Mouse (Mus musculus): ENCODE measurements at regions not wholly inside any gene's neighbourhood (a gene's known extent, or its start where the extent isn't known, plus 50 kb on each side); places are given as distances from the start of the nearest gene placed in this dataset.

DNA sequence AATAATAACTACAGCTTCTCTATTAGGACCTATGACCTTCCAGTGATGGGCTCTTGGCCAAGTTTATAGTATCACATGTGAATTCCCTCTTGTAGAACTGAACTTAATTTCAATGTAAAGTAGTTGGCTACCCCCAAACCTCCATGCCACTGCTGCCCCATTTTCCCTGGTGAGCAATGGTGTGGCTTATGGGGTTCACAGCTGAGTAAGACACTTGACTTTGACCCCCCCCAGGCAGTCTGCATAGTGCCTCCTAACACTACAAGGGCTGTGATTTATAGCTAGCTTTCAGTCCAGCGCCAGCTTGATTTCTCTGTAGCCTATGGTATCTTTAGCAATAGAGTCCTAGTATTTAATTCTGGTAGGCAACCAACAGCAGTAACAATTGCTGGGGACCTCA lies 113.1 kb downstream of the Mis18a start:
- DNase-seq: no peak

GRCm38 (mm10) chr16:90610097-90610808 lies 117.0 kb downstream of the Mis18a start:
- DNase-seq: no peak

DNA sequence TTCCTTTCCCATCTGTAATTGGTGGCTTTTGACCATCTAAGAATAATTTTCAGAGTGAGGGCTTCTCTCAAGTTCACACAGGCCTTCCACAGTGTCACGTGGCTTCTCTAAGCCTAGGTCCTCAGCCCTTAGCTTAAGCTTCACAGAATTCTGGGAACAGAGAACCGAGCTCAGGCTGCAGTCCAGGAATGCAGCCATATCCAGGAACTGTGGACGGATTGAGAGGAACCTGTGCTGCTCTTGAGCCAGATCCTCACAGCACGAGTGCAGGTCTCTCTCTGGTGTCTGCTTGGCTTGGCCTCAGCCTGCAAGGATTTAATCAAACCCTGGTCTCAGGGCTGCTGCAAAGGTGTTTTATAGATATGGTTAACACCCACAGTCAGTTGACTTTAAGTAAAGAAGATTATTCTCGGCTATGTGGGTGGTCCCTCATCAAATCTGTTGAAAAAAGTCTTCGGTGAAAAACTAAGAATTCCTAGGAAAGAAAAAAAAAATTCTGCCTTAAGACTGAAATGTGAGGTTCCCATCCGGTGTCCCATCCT lies 127.8 kb downstream of the Mis18a start:
- no peak for DNase-seq

GRCm38 (mm10) chr16:90598727-90599126 lies 128.5 kb downstream of the Mis18a start:
- DNase-seq: no peak

DNA sequence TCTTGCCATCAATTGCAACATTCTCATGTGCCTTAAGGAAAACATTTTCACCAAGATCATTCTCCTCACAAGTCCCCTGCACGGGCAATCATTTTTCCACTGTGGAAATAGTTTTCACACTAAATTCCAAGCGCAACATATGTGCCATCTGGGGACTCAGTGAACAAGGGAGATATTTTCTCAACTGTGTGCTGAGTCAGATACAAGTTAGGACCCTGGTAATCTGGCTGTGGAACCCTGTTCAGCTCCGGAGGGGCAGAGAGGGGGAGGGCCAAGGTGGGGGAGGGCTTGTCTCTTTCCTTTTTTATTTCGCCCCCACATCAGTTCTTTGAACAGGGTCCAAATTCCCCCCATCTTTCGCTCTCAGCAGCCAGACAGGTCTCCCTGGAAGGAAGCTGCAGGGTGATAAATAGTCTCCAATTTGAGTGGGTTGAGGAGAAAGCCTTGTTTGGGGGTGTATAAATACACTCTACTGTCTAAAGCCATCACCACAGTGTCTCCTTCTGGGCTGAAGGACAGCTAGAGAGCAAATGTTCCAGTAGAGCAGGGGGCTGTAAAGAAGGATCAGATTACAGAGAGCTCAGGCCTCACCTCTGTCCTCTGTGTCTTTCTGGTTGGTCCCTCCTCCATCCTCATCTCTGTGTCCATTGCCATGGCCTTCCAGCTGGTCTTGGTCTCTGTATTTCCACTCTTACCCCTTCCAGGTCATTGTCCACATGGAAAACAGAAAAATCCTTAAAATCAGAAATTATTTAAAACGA lies 134.3 kb downstream of the Mis18a start:
- DNase-seq: no peak

DNA sequence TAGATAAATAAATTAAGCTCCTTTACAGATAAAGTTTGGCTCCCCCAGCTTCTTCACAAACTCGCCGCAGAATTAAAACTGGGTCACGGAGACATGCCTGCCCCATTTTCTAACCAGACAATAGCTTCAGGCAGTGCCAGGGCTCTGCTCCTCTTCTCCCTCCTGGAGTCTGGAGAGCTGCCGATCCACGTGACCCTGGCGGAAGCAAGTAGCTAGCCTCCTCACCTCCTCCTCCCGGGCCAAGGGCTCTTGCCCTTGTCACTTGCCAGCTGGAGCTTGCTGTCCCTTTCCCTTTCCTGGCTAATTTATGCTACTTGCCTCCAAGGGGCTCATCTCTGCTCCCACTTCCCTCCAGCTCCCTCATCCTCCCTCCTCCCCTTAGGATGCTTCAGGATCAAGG lies 142.0 kb downstream of the Mis18a start:
- peak; percentile 38 for DNase-seq

DNA sequence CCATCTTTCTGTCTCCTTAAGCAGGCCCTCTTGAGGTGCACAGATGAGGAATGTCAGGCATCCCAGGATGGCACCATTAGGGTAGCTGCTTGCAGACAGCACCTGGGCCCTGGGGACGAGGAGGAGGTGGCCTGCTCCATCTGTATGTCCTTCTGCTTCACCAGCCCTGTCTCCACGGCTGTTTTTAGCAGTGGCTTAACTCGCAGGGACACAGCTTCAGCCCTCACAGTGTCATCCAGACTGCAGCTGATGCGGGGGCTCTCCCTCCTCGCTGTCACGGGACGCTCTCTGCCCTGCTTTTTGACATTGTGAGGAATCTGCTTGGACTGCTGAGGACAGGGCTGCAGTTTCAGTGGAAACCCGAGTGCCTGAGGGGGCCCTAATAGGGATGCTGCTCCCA lies 146.8 kb downstream of the Mis18a start:
- DNase-seq: no peak

DNA sequence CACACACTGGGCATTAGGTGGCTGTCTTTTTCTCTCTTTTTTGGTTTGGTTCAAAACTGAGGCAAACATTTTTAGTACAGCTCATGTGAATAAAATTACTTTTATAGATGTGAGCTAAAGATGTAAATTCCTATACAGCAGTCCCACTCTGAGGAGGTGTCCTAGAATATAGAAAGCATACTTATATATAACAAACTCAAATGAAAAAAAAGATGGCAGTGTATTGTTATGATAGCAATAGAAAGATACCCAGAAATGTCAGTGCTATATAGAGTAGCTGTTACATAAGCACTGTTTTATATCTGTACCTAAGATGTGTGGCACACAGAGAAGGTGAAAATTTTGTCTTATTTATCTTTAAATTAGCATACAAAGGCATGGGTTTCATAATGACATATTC lies 156.1 kb downstream of the Mis18a start:
- DNase-seq: no peak

GRCm38 (mm10) chr16:90569826-90570225 lies 157.4 kb downstream of the Mis18a start:
- no peak for DNase-seq

DNA sequence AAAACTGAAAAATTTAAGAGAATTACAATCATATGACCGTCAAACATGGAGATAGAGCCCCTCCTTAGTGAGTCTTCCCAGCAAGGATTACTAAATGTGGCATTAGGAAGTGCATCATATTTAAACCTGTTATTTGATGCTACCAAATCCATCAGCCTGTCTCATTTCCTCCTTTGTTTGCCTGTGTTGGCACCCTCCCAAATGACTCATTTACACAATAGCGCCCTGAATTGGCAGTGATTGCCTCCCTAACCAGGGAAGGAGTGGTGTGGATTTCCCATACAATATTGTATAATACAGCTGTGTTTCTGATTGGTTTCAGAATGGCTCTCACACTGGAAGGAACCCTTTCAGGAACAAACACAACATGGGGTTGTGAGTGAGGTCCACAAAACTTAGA lies 162.0 kb downstream of the Mis18a start:
- DNase-seq: peak; percentile 7

DNA sequence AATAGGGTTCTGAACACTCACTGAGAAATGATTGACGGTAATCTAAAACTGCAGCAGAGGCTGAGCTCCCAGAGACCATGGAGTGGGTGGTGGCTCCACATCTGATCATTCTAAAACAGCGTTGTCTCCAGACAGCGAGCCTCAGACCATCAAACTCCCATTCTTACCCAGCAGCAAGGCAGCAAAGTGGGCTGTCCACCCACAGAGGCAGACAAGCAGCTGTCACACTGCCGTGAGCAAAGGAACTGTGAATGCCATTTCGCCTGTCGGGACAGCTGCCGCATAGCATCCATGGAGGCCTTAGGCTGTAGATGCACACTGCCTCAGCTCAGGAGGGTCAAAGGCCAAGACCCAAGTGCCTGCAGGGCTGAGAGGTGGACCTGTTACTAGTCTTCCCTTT lies 167.3 kb downstream of the Hunk start:
- no peak for DNase-seq

- no peak for DNase-seq
These were observed 165.2 kb downstream of the Hunk start for GRCm38 (mm10) chr16:90551041-90551440.

DNA sequence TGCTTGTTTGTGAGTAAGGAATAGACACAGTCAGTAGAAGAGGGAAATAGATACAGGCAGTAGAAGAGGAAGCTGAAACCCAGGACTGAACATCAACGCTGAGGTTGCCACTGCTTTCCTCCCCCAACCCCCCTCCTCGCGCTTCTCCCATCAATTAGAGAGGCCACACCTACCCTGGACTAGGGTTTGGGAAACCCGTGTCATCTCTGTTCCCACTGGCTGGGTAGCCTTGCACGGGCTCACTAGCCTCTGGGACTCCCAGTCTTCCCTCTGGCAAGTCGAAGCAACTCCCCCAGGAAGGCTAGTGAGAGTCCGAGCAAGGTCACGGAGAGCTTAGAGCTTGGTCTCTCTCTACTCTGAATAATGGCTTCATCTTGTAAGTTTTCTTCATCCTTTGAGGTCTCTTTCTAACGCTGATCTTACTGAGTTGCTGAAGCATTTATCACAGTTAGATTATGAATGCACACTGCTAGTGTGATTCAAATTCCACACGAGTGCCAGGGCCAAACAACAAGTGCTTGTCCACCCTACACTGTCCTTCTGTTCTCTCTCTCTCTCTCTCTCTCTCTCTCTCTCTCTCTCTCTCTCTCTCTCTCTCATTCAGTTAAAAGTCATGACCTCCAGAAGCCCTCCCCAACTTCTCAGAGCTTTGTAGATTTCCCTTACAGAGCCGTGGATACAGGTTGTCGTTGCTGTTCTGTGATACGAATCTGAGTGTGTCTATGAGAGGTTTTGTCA lies 164.4 kb downstream of the Hunk start:
- DNase-seq: no peak

Measured in adrenal gland, adult 2 months (tissue).